Mouse (Mus musculus) myocyte (in vitro differentiated cells): ENCODE results near the gene Eya3. TPM values are rescaled to one million over a fixed set of nuclear protein-coding genes. Genes with fewer than 3 reads are reported as not detected.
"Not testable (repeated sequence)": the region's sequence is repeated elsewhere in the genome, so short reads cannot be mapped to it uniquely, and the experiment has no call there.

Experiments
- H3K27me3 ChIP-seq: one replicate; pipeline ENCODE4 v1.6.1; 2011; ENCODE audit not compliant: control insufficient read depth, insufficient read depth, insufficient read length
- H3K36me3 ChIP-seq: one replicate; pipeline ENCODE4 v1.6.1; 2011; ENCODE audit not compliant: control insufficient read depth, insufficient read depth
- H3K4me2 ChIP-seq: one replicate; pipeline ENCODE4 v1.6.1; 2011; ENCODE audit warnings: low read depth, control low read depth
- H3K4me3 ChIP-seq: one replicate; pipeline ENCODE4 v1.5.1; 2011; ENCODE audit warnings: mild to moderate bottlenecking, control low read depth, moderate library complexity
- H3K79me2 ChIP-seq: one replicate; pipeline ENCODE4 v1.6.1; 2011; ENCODE audit not compliant: control insufficient read depth, insufficient read depth
- H3ac ChIP-seq: one replicate; pipeline ENCODE4 v1.6.1; 2011; ENCODE audit not compliant: control insufficient read depth, insufficient read length
- CEBPB ChIP-seq: IDR thresholded peaks from 2 replicates; pipeline ENCODE4 v1.6.1; 2011; ENCODE audit warnings: mild to moderate bottlenecking, moderate library complexity; ENCODE audit not compliant: poor library complexity, insufficient read depth, severe bottlenecking
- E2F4 ChIP-seq: IDR thresholded peaks from one replicate; pipeline ENCODE4 v1.6.1; 2011; ENCODE audit warnings: mild to moderate bottlenecking, control low read depth, moderate library complexity; ENCODE audit not compliant: insufficient read depth
- MAX ChIP-seq: IDR thresholded peaks from one replicate; pipeline ENCODE4 v1.6.1; 2011; ENCODE audit warnings: low read depth, mild to moderate bottlenecking, control low read depth
- MYOD1 ChIP-seq, 3 experiments: IDR thresholded peaks; one replicate each; pipeline ENCODE4 v1.6.1; 2011; ENCODE audit warnings: control low read depth in 2 of 3, low read depth in 2 of 3, mild to moderate bottlenecking in 2 of 3, moderate library complexity in 1 of 3; ENCODE audit not compliant: insufficient read length in 2 of 3, control insufficient read depth in 1 of 3
- MYOG ChIP-seq, 3 experiments: IDR thresholded peaks; one replicate each; pipeline ENCODE4 v1.6.1; 2011; ENCODE audit warnings: control low read depth in 2 of 3, low read depth in 2 of 3, mild to moderate bottlenecking in 2 of 3; ENCODE audit not compliant: insufficient read length in 2 of 3, control insufficient read depth in 1 of 3, insufficient read depth in 1 of 3
- POLR2A ChIP-seq: IDR thresholded peaks from one replicate; pipeline ENCODE4 v1.6.1; 2011; ENCODE audit warnings: low read depth, mild to moderate bottlenecking, control low read depth, moderate library complexity; ENCODE audit not compliant: insufficient read length
- POLR2AphosphoS2 ChIP-seq: IDR thresholded peaks from one replicate; pipeline ENCODE4 v1.6.1; 2011; ENCODE audit warnings: low read depth, control low read depth; ENCODE audit not compliant: insufficient read length
- REST ChIP-seq: IDR thresholded peaks from one replicate; pipeline ENCODE4 v1.6.1; 2011; ENCODE audit warnings: mild to moderate bottlenecking, control low read depth, moderate library complexity; ENCODE audit not compliant: insufficient read depth, insufficient read length
- SRF ChIP-seq: IDR thresholded peaks from one replicate; pipeline ENCODE4 v1.6.1; 2011; ENCODE audit warnings: low read depth; ENCODE audit not compliant: control insufficient read depth, insufficient read length
- TCF12 ChIP-seq: IDR thresholded peaks from one replicate; pipeline ENCODE4 v1.6.1; 2011; ENCODE audit warnings: mild to moderate bottlenecking, control low read depth; ENCODE audit not compliant: poor library complexity, insufficient read depth, severe bottlenecking
- TCF3 ChIP-seq: IDR thresholded peaks from one replicate; pipeline ENCODE4 v1.6.1; 2011; ENCODE audit warnings: low read depth, control low read depth; ENCODE audit not compliant: insufficient read length
- USF1 ChIP-seq: IDR thresholded peaks from one replicate; pipeline ENCODE4 v1.6.1; 2011; ENCODE audit warnings: low read depth, mild to moderate bottlenecking, control low read depth, moderate library complexity
- polyA plus RNA-seq: library from polyadenylated mRNA; unstranded; fragments of >200 nt; fragmentation: generic; extraction: Trizol; gene quantifications from one replicate; pipeline ENCODE4 v1.2.1, GENCODE M21; 2012; ENCODE audit warnings: missing spikeins

The Eya3 gene
- polyA plus RNA-seq, 1 experiment: 22.2 TPM

DNA sequence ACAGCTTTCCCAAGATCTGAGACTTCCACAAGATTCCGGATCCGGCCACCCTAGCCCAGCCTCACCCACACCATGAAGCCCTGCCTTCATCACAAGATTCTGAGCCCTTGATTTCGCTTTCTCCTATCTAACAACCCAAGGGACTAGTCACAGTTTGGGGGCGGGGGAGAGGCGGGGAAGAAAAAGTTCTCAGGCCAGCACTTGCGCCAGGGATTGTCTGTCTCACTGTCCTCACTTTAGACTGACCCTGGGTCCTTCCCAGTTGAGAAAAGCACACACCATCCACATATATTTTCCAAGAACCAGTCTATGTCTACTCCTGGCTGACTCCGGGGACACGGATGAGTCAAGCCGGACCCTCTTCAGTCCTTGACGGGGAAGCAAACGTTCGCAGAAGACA, 92.8 kb downstream of the Eya3 start:
- Histone ChIP-seq H3K27me3 (no peaks in the 10 kb centered on the region), H3K79me2 (no peaks in the 10 kb centered on the region), H3K36me3 (no peaks in the 10 kb centered on the region), H3ac (peak overlapping the region; percentile 2), H3K4me3 (peak overlapping the region; percentile 42), H3K4me2 (peak overlapping the region; percentile 97)
- TF ChIP-seq POLR2A (no peak), E2F4 (no peak), CEBPB (no peak), MAX (no peak), TCF12 (no peak), MYOG (IDR thresholded peaks at IDR 0.05; ENCODE audit: control insufficient read depth in 1 of 3, insufficient read depth in 1 of 3, insufficient read length in 2 of 3, low read depth in 2 of 3) (no peak), MYOD1 (IDR thresholded peaks at IDR 0.05; ENCODE audit: control insufficient read depth in 1 of 3, insufficient read length in 2 of 3, low read depth in 2 of 3) (no peak)

DNA sequence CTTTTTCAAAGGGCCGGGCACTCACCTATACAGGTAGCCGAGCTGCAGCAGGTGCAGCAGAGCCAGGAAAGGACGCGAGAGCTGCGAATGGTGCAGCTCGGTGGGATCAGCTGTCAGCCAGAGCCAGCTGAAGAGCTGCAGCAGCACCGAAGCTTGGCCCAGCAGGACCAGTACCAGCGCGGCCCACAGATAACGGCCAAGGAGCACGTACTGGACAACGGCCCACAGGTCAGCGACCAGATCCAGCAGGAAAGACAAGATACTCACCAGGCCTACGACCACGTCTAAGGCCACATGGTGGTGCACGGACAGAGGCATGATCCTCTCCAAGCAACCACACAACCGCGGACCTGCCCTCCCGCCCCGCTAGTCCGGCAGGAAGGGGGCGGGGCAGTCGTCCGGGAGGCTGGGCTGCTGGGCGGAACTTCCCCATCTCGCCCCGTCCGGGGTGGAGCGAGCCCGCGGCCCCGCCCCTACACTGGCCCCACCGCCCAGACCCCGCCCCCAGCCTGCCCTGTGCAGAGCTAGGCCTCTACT, 93.4 kb downstream of the Eya3 start, which contains the start of gene Xkr8:
TSS of gene Xkr8 (minus strand) at position 399 of the 537 bp plus-strand sequence.
- Histone ChIP-seq H3K4me3 (peak within 1 kb of the TSS; percentile 42), H3K27me3 (no peaks in the 10 kb centered on the region), H3K4me2 (peak within 1 kb of the TSS; percentile 97), H3ac (peak within 1 kb of the TSS; percentile 2), H3K79me2 (no peaks in the 10 kb centered on the region), H3K36me3 (no peaks in the 10 kb centered on the region)
- TF ChIP-seq MAX (no peak), USF1 (no peak), POLR2AphosphoS2 (peak; percentile 86), MYOD1 (IDR thresholded peaks at IDR 0.05; ENCODE audit: control insufficient read depth in 1 of 3, insufficient read length in 2 of 3, low read depth in 2 of 3) (peak in 2 of 3 experiments; percentile 3 to 20), POLR2A (peak; percentile 88), REST (no peak), MYOG (IDR thresholded peaks at IDR 0.05; ENCODE audit: control insufficient read depth in 1 of 3, insufficient read depth in 1 of 3, insufficient read length in 2 of 3, low read depth in 2 of 3) (peak in 1 of 3 experiments; percentile 24), TCF3 (no peak)

DNA sequence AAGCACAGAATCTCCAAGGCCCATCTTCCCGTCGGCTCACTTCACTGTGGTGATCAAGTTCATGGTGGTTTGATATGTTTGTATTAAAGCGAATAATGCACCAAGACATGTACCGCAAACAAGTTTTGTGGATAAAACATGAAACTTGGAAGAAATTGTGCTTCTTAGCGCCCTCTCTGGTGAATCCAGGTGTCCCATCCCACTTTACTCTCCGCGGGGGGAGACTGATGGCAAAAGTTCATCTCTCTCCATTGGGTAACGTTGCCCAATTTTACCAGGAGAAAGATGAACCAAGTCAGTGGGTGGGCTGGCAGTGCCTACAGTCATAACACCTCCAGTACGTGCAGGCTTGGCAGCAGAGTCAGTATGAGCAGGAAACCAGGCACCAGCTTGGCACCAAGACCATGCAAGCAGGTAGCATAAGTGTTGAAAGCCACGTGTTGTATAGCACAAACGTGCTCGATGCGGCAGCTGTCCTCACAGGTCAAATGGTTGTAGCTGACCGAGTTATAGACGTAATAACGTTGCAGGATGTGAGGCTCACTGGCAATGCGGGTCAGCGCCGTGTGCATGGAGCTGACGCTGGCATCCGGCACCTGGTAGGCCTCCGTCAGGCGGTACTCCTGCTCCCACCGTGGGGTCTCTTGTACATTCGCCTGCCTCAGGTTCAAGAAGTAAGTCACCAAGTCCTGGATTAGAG, 94.4 kb downstream of the Eya3 start:
- Histone ChIP-seq H3K4me2 (peak overlapping the region; percentile 42), H3K27me3 (no peaks in the 10 kb centered on the region), H3ac (no peak overlapping the region), H3K36me3 (no peaks in the 10 kb centered on the region), H3K79me2 (no peaks in the 10 kb centered on the region), H3K4me3 (no peak overlapping the region)
- TF ChIP-seq USF1 (no peak), REST (no peak)

DNA sequence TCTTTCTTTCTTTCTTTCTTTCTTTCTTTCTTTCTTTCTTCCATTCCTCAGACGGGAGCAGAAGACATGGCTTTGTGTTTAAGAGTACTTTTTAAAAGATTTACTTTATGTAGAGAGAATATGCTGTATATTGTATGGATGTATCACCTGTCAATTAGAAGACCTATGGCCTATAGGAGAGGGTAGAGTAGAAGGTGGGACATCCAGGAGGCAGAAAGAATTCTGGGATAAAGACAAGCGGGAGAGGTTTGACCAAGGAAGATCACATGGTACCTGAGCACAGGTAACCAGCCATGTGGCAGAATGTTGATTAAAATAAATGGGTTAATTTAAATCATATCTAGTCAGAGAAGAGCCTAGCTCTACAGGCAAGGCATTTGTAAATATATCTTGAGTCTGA, 96.0 kb downstream of the Eya3 start:
- Histone ChIP-seq H3K4me3 (no peak overlapping the region), H3K4me2 (no peak overlapping the region), H3ac (no peak overlapping the region), H3K27me3 (no peaks in the 10 kb centered on the region), H3K79me2 (no peaks in the 10 kb centered on the region), H3K36me3 (no peaks in the 10 kb centered on the region)
- TF ChIP-seq MAX: no peak
- no peak for TF ChIP-seq USF1
- TF ChIP-seq POLR2AphosphoS2: no peak
- TF ChIP-seq MYOG (IDR thresholded peaks at IDR 0.05; ENCODE audit: control insufficient read depth in 1 of 3, insufficient read depth in 1 of 3, insufficient read length in 2 of 3, low read depth in 2 of 3): no peak
- TF ChIP-seq TCF12: no peak
- TF ChIP-seq SRF: no peak

DNA sequence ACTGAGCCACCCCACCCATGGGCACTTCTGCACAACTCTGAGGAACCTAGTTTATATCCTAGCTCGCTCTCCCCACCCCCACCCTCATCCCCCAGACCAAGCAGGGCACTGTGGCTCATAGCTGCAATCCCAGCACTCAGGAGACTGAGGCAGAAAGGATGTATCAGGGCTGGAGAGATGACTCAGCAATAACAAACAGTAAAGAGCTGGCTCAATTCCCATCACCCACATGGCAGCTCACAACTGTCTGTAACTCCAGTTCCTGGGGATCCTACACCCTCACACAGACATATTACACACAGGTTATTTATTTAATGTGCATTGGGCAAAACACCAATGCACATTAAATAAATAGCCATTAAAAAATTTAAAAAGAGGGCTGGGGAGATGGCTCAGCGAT, 96.6 kb downstream of the Eya3 start:
- no peaks in the 10 kb centered on the region for H3K27me3 ChIP-seq
- H3ac ChIP-seq: no peak overlapping the region
- no peaks in the 10 kb centered on the region for H3K36me3 ChIP-seq
- H3K4me2 ChIP-seq: no peak overlapping the region
- no peak overlapping the region for H3K4me3 ChIP-seq
- no peaks in the 10 kb centered on the region for H3K79me2 ChIP-seq
- no peak for TF ChIP-seq TCF3
- TF ChIP-seq REST: no peak

DNA sequence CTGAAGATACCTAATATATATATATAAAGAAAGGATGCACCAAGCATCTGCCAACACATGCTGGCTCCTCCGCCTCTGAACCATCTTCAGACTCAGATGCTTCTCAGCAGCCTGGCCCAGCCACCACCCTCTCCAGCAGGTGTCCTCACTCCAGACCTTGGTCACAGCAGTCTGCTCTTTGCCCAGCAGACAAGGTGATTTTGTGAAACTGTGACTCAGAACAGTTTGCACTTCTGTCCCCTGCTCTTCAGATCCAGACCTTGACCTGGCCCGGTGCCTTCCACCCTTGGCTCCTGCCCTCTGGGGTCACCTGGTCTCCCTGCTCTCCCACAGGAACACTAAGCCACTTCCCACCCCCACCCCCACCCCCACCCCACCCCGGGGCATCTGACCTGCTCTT, 97.1 kb downstream of the Eya3 start:
- Histone ChIP-seq H3K4me2 (no peak overlapping the region), H3K36me3 (peaks cover under 1% of the 10 kb centered on the region), H3K27me3 (no peaks in the 10 kb centered on the region), H3ac (no peak overlapping the region), H3K4me3 (no peak overlapping the region), H3K79me2 (no peaks in the 10 kb centered on the region)
- TF ChIP-seq E2F4: no peak
- TF ChIP-seq CEBPB: no peak
- TF ChIP-seq POLR2AphosphoS2: no peak
- TF ChIP-seq TCF3: no peak
- TF ChIP-seq MYOD1 (IDR thresholded peaks at IDR 0.05; ENCODE audit: control insufficient read depth in 1 of 3, insufficient read length in 2 of 3, low read depth in 2 of 3): no peak
- no peak for TF ChIP-seq MAX
- no peak for TF ChIP-seq USF1
- TF ChIP-seq TCF12: no peak
- no peak for TF ChIP-seq REST

DNA sequence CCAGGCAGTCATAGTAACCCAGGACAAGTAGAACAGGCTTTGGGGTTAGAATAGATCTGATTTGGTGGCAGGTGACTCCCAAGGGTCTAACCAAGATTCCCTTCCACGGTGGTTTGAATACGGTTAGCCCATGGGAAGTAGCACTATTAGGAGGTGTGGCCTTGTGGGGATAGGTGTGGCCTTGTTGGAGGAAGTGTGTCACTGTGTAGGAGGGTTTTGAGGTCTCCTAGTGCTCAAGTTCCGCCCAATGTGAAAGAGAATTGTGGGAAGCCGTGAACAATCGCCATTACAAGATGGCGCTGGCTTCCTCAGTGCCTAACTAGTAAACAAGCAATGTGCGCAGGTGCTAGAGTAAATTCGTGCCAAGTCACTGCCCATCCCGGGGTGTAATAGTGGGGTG, 98.4 kb downstream of the Eya3 start:
- H3ac ChIP-seq, H3K79me2 ChIP-seq, H3K4me3 ChIP-seq, H3K4me2 ChIP-seq, H3K27me3 ChIP-seq, H3K36me3 ChIP-seq: not testable (repeated sequence)
